Mouse (Mus musculus): Measurements from ENCODE around the gene Sccpdh.

Gene Sccpdh

GRCm38 (mm10) chr1:179734500-179735474 is 66.8 kb downstream of the Sccpdh start:
- DNase-seq (ENCODE audit: low spot score in 2 of 2), result peak; percentile 46 to 73

GRCm38 (mm10) chr1:179736483-179736882 is 68.5 kb downstream of the Sccpdh start:
- no peak for DNase-seq (ENCODE audit: low spot score in 2 of 2)

Measured in thymus, postnatal 10 days (tissue).